Mouse (Mus musculus): Measurements from ENCODE around the gene Mri1. TPM values are rescaled to one million over a fixed set of nuclear protein-coding genes. Genes with fewer than 3 reads are reported as not detected.

Mri1 gene
- polyA plus RNA-seq, 1 experiment: 22.8 TPM

DNA sequence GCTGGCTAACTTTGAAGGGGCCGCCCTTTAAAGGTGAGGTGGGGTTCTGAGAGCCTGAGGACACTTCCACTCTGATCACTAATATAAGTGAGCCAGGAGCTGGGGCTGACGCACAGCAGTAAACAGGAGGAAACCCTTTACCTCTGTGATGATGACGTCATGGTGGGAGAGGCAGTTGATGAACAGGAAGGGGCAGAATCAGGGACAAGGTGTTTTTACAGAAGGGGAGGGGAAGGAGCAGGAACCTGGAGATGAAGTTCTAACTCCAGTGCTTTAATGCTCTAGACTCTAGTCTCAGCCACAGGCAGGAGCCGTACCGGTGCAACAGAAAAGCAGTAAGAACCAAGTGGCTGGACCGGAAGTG lies 686 bp downstream of the Mri1 start:
- Histone ChIP-seq H3K79me2 (ENCODE audit: control insufficient read depth, insufficient read depth) (no peaks in the 10 kb centered on the region), H3K27me3 (ENCODE audit: control insufficient read depth, insufficient read depth, insufficient read length) (no peaks in the 10 kb centered on the region), H3K4me3 (peak overlapping the region; percentile 56), H3ac (ENCODE audit: control insufficient read depth, insufficient read length) (peak overlapping the region; percentile 50), H3K36me3 (ENCODE audit: control insufficient read depth, insufficient read depth) (peaks cover 11% of the 10 kb centered on the region), H3K4me2 (ENCODE audit: low read depth) (peak overlapping the region; percentile 97)
- TF ChIP-seq POLR2A (IDR thresholded peaks at IDR 0.05; ENCODE audit: insufficient read length, low read depth) (no peak), USF1 (IDR thresholded peaks at IDR 0.05; ENCODE audit: low read depth) (no peak), MYOD1 (IDR thresholded peaks at IDR 0.05; ENCODE audit: control insufficient read depth in 1 of 3, insufficient read length in 2 of 3, low read depth in 2 of 3) (no peak), MAX (IDR thresholded peaks at IDR 0.05; ENCODE audit: low read depth) (no peak), SRF (IDR thresholded peaks at IDR 0.05; ENCODE audit: control insufficient read depth, insufficient read length, low read depth) (no peak), POLR2AphosphoS2 (IDR thresholded peaks at IDR 0.05; ENCODE audit: insufficient read length, low read depth) (no peak), TCF3 (IDR thresholded peaks at IDR 0.05; ENCODE audit: insufficient read length, low read depth) (no peak)

DNA sequence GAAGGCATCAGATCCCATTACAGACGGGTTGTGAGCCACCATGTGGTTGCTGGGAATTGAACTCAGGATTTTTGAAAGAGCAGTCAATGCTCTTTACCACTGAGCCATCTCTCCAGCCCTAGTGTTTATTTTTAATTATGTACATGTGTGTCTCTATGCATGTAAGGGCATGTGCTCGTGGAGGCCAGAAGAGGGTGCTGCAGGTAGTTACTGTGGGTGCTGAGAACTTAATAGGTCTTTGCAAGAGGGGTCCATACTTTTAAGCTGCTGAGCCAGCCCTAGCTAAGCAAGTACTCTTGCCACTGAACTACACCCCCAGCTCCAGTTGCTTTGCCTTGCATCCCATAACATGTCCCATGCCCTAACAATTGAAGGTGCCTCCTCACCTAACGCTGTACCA lies 1.3 kb downstream of the Mri1 start:
- peaks cover 11% of the 10 kb centered on the region for H3K36me3 ChIP-seq (ENCODE audit: control insufficient read depth, insufficient read depth)
- TF ChIP-seq POLR2A (IDR thresholded peaks at IDR 0.05; ENCODE audit: insufficient read length, low read depth): no peak
- no peak for TF ChIP-seq MYOD1 (IDR thresholded peaks at IDR 0.05; ENCODE audit: control insufficient read depth in 1 of 3, insufficient read length in 2 of 3, low read depth in 2 of 3)
- no peak for TF ChIP-seq E2F4 (IDR thresholded peaks at IDR 0.05; ENCODE audit: insufficient read depth)
- TF ChIP-seq USF1 (IDR thresholded peaks at IDR 0.05; ENCODE audit: low read depth): no peak
- TF ChIP-seq MAX (IDR thresholded peaks at IDR 0.05; ENCODE audit: low read depth): no peak
- H3K4me3 ChIP-seq: peak overlapping the region; percentile 56
- no peaks in the 10 kb centered on the region for H3K79me2 ChIP-seq (ENCODE audit: control insufficient read depth, insufficient read depth)
- peak overlapping the region; percentile 97 for H3K4me2 ChIP-seq (ENCODE audit: low read depth)
- H3K27me3 ChIP-seq (ENCODE audit: control insufficient read depth, insufficient read depth, insufficient read length): no peaks in the 10 kb centered on the region
- H3ac ChIP-seq (ENCODE audit: control insufficient read depth, insufficient read length): no peak overlapping the region

DNA sequence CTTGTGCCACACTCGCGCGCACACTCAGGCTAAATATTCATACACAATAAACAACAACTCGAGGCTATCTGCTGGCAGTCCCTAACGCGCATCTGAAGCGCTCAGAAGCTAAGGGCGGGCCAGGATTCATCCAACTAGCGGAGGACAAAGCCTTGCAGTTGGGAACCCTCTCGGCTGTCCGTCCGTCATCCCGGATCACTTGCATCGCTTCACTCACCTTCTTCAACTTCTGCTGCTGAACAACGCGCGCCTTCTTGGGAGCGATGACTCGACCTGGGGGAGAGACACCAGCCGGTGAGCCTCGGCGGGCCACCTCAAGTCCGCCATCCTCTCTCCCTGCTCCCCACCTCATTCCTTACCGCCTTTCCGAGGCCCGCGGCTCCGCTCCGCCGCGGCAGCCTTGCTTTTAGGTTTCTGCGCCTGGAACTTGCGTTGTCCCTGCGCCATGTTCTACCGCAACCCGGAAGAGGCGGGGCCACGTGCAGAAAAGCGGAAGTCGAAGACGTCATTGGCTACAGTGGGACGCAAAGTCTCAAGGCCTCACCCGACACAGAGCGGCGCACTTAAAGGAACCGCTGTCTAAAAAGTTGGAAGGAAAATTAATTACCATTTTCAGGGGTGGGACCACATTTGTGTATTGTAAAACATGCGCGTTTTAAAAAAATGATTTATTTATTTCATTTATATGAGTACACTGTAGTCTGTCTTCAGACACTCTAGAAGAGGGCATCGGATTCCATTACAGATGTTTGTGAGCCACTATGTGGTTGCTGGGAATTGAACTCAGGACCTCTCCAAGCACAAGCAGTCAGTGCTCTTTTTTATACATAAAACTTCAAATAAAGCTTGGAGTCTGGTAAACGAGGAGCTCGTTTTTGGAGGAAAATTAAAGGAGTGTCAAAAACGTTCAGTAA lies 7.6 kb downstream of the Mri1 start, which contains the start of gene D8Ertd738e:
Gene D8Ertd738e, minus strand, starts transcription at position 463 of the 914 bp plus-strand sequence.
- peak within 1 kb of the TSS; percentile 87 for H3K4me3 ChIP-seq
- no peaks in the 10 kb centered on the region for H3K27me3 ChIP-seq (ENCODE audit: control insufficient read depth, insufficient read depth, insufficient read length)
- H3ac ChIP-seq (ENCODE audit: control insufficient read depth, insufficient read length): peak within 1 kb of the TSS; percentile 40
- peak within 1 kb of the TSS; percentile 78 for H3K4me2 ChIP-seq (ENCODE audit: low read depth)
- TF ChIP-seq POLR2A (IDR thresholded peaks at IDR 0.05; ENCODE audit: insufficient read length, low read depth) (peak; percentile 84), POLR2AphosphoS2 (IDR thresholded peaks at IDR 0.05; ENCODE audit: insufficient read length, low read depth) (peak; percentile 99), USF1 (IDR thresholded peaks at IDR 0.05; ENCODE audit: low read depth) (peak; percentile 86), MYOD1 (IDR thresholded peaks at IDR 0.05; ENCODE audit: control insufficient read depth in 1 of 3, insufficient read length in 2 of 3, low read depth in 2 of 3) (no peak), E2F4 (IDR thresholded peaks at IDR 0.05; ENCODE audit: insufficient read depth) (no peak)
- peaks cover 21% of the 10 kb centered on the region for H3K79me2 ChIP-seq (ENCODE audit: control insufficient read depth, insufficient read depth)
- peaks cover 14% of the 10 kb centered on the region for H3K36me3 ChIP-seq (ENCODE audit: control insufficient read depth, insufficient read depth)

DNA sequence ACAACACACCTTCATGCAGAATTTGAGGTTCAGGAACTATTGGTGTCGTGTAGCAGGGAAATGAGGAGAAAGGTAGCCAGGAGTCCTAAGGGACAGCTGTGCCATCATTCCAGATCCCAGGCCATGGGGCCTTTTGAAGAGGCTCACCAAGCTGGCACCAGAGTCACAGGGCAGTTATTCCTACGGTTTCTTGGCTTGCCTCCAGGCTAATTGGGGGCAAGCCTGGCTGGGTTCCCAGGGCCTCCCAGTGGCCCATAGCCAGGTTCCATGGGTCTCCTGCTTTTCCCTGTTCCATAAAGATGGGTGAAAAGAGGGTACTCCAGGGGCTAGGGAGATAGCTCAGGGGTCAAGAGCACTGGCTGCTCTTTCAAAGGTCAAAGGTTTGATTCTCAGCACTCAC lies 15.3 kb downstream of the Mri1 start:
- Histone ChIP-seq H3K27me3 (ENCODE audit: control insufficient read depth, insufficient read depth, insufficient read length) (no peaks in the 10 kb centered on the region), H3ac (ENCODE audit: control insufficient read depth, insufficient read length) (no peak overlapping the region)
- no peak for TF ChIP-seq TCF3 (IDR thresholded peaks at IDR 0.05; ENCODE audit: insufficient read length, low read depth)
- TF ChIP-seq SRF (IDR thresholded peaks at IDR 0.05; ENCODE audit: control insufficient read depth, insufficient read length, low read depth): no peak
- TF ChIP-seq POLR2AphosphoS2 (IDR thresholded peaks at IDR 0.05; ENCODE audit: insufficient read length, low read depth): no peak
- TF ChIP-seq MYOG (IDR thresholded peaks at IDR 0.05; ENCODE audit: control insufficient read depth in 1 of 3, insufficient read depth in 1 of 3, insufficient read length in 2 of 3, low read depth in 2 of 3): no peak
- TF ChIP-seq TCF12 (IDR thresholded peaks at IDR 0.05; ENCODE audit: insufficient read depth, poor library complexity, severe bottlenecking): no peak
- TF ChIP-seq MYOD1 (IDR thresholded peaks at IDR 0.05; ENCODE audit: control insufficient read depth in 1 of 3, insufficient read length in 2 of 3, low read depth in 2 of 3): no peak
- TF ChIP-seq POLR2A (IDR thresholded peaks at IDR 0.05; ENCODE audit: insufficient read length, low read depth): no peak
- TF ChIP-seq MAX (IDR thresholded peaks at IDR 0.05; ENCODE audit: low read depth): no peak
- TF ChIP-seq REST (IDR thresholded peaks at IDR 0.05; ENCODE audit: insufficient read depth, insufficient read length): no peak
- no peak for TF ChIP-seq CEBPB (IDR thresholded peaks at IDR 0.05; ENCODE audit: insufficient read depth, poor library complexity, severe bottlenecking)
- no peak for TF ChIP-seq USF1 (IDR thresholded peaks at IDR 0.05; ENCODE audit: low read depth)
- TF ChIP-seq E2F4 (IDR thresholded peaks at IDR 0.05; ENCODE audit: insufficient read depth): no peak

DNA sequence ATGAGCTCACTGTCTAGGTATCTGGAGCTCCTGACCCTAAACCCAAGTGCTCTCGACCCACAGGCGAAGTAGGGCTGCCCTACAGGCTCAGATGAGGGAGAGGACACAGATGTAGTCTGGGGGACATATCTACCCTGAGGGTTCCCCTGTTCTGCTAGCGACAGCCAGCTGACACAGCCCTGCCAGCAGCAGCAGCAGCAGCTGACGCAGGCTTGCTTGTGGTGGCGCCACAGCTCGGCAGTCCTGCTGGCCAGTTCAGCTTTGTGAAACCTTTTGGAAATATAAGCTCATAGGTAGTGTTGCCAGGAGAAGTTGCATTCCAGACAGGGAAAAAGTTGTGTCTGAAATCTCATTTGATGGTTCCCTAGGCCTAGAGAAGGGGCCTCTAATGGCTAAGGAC lies 16.0 kb downstream of the Mri1 start:
- H3ac ChIP-seq (ENCODE audit: control insufficient read depth, insufficient read length): no peak overlapping the region
- no peaks in the 10 kb centered on the region for H3K27me3 ChIP-seq (ENCODE audit: control insufficient read depth, insufficient read depth, insufficient read length)
- peak; percentile 4 to 69 (median 67) for TF ChIP-seq MYOG (IDR thresholded peaks at IDR 0.05; ENCODE audit: control insufficient read depth in 1 of 3, insufficient read depth in 1 of 3, insufficient read length in 2 of 3, low read depth in 2 of 3)
- no peak for TF ChIP-seq SRF (IDR thresholded peaks at IDR 0.05; ENCODE audit: control insufficient read depth, insufficient read length, low read depth)
- TF ChIP-seq MYOD1 (IDR thresholded peaks at IDR 0.05; ENCODE audit: control insufficient read depth in 1 of 3, insufficient read length in 2 of 3, low read depth in 2 of 3): peak in 2 of 3 experiments; percentile 35 to 72
- H3K4me2 ChIP-seq (ENCODE audit: low read depth): no peak overlapping the region
- H3K4me3 ChIP-seq: no peak overlapping the region
- no peaks in the 10 kb centered on the region for H3K36me3 ChIP-seq (ENCODE audit: control insufficient read depth, insufficient read depth)
- peaks cover 5% of the 10 kb centered on the region for H3K79me2 ChIP-seq (ENCODE audit: control insufficient read depth, insufficient read depth)

More for the DNA sequence above, 15.3 kb downstream of the Mri1 start:
- Histone ChIP-seq H3K4me3 (no peak overlapping the region), H3K79me2 (ENCODE audit: control insufficient read depth, insufficient read depth) (no peaks in the 10 kb centered on the region), H3K36me3 (ENCODE audit: control insufficient read depth, insufficient read depth) (peaks cover 5% of the 10 kb centered on the region), H3K4me2 (ENCODE audit: low read depth) (no peak overlapping the region)

Data from myocyte (in vitro differentiated cells).